In the genomic region with DNA sequence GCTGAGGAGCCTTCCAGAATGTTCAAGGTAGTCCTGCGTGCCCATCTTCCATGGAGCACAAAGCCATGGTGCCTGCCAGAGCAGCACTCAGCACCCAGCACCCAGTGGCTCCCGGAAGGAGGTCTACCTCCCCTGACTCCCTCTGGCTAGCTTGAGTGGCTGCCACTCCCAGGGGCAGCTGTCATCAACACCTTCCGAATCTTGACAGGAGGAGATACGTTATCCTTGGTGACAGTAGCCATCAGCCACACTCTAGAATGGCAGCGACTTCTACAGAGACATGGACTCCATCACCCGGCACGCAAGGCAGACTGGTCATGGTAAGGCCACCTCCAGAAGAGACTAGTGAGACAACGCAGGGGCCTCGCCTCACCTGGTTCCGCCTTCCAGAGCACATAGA, we compare ENCODE assay signal across 16 mouse cellular contexts. TPM values are rescaled to one million over a fixed set of nuclear protein-coding genes. Genes with fewer than 3 reads are reported as not detected.
"Had no signal": no experiment of that assay in that cellular context is flagged by ENCODE, and none has a peak within 500 bp of the region (broad histone marks: within the 10 kb centered on the region; RNA-seq: fewer than 3 reads in every experiment).

No protein-coding gene starts in this region.

- H3K27me3 ChIP-seq: limb, embryonic 13.5 days; midbrain, embryonic 13.5 days; stomach, embryonic 15.5 days had no signal

- H3K4me1 ChIP-seq: limb, embryonic 13.5 days; midbrain, embryonic 13.5 days; stomach, embryonic 15.5 days had no signal

- H3K4me3 ChIP-seq: limb, embryonic 13.5 days; midbrain, embryonic 13.5 days; stomach, embryonic 15.5 days had no signal

- DNase-seq: left cerebral cortex, postnatal 4 days; lung, adult 2 months; lung, postnatal 36 days; right cerebral cortex, postnatal 14 days; thymus, adult 2 months; thymus, postnatal 36 days had no signal

- H3K36me3 ChIP-seq: limb, embryonic 13.5 days; midbrain, embryonic 13.5 days; stomach, embryonic 15.5 days had no signal

- H3K27ac ChIP-seq: limb, embryonic 13.5 days; liver, embryonic 14.5 days; midbrain, embryonic 13.5 days; stomach, embryonic 15.5 days had no signal

- H3K9me3 ChIP-seq: limb, embryonic 13.5 days; midbrain, embryonic 13.5 days; stomach, embryonic 15.5 days had no signal

- ATAC-seq: lung, postnatal 0 days; midbrain, embryonic 13.5 days had no signal

- H3K9ac ChIP-seq: limb, embryonic 13.5 days; liver, embryonic 14.5 days; midbrain, embryonic 13.5 days; stomach, embryonic 15.5 days had no signal

- H3K4me2 ChIP-seq: limb, embryonic 13.5 days; midbrain, embryonic 13.5 days; stomach, embryonic 15.5 days had no signal

RNA-seq across cellular contexts. Expression of a gene that starts 6.3 kb away (rescaled TPM):
- total RNA-seq: layer of hippocampus, postnatal 10 days; left cerebral cortex, postnatal 4 days; megakaryocyte progenitor cell, adult 5-6 weeks had no signal
- polyA plus RNA-seq: liver, adult 2 months had no signal

RNA-seq across cellular contexts. Expression of a gene that starts 46.2 kb away (rescaled TPM):
- total RNA-seq: liver, adult 2 months; midbrain, postnatal 0 days had no signal
- polyA plus RNA-seq: kidney, embryonic 16.5 days; limb, embryonic 13.5 days; liver, adult 2 months; midbrain, embryonic 13.5 days; midbrain, postnatal 0 days; stomach, embryonic 15.5 days had no signal
